Mouse (Mus musculus) erythroblast, embryonic 14.5 days (primary cell): Measurements from ENCODE around the gene Mrs2. TPM values are rescaled to one million over a fixed set of nuclear protein-coding genes. Genes with fewer than 3 reads are reported as not detected.

Source experiments
- H3K27me3 ChIP-seq: 2 replicates; pipeline ENCODE4 v1.6.1; 2012; ENCODE audit warnings: inconsistent platforms; ENCODE audit not compliant: control insufficient read depth
- H3K36me3 ChIP-seq: 2 replicates; pipeline ENCODE4 v1.6.1; 2012; ENCODE audit warnings: mild to moderate bottlenecking, inconsistent platforms; ENCODE audit not compliant: control insufficient read depth
- H3K4me1 ChIP-seq: 2 replicates; pipeline ENCODE4 v1.6.1; 2012; ENCODE audit warnings: inconsistent platforms; ENCODE audit not compliant: control insufficient read depth
- H3K4me3 ChIP-seq: replicated peaks from 2 replicates; pipeline ENCODE3; 2012; ENCODE audit warnings: moderate library complexity, mild to moderate bottlenecking, inconsistent platforms
- H3K9me3 ChIP-seq: 2 replicates; pipeline ENCODE4 v1.6.1; 2012; ENCODE audit warnings: low read length, inconsistent platforms, mixed read lengths; ENCODE audit not compliant: control insufficient read depth
- GATA1 ChIP-seq: IDR thresholded peaks from 2 replicates; pipeline ENCODE4 v1.6.1; 2012; ENCODE audit warnings: low read length, inconsistent platforms, mixed read lengths
- TAL1 ChIP-seq: IDR thresholded peaks from 3 replicates; pipeline ENCODE4 v1.6.1; 2012; ENCODE audit warnings: low read length, inconsistent platforms, mixed read lengths
- polyA plus RNA-seq: library from polyadenylated mRNA; stranded (reverse); fragments of >175 nt; gene quantifications from 2 replicates; pipeline ENCODE4 v1.2.3, GENCODE M21; 2012

Mrs2 gene
- polyA plus RNA-seq: 0.36 and 0.61 TPM in 2 replicates

DNA sequence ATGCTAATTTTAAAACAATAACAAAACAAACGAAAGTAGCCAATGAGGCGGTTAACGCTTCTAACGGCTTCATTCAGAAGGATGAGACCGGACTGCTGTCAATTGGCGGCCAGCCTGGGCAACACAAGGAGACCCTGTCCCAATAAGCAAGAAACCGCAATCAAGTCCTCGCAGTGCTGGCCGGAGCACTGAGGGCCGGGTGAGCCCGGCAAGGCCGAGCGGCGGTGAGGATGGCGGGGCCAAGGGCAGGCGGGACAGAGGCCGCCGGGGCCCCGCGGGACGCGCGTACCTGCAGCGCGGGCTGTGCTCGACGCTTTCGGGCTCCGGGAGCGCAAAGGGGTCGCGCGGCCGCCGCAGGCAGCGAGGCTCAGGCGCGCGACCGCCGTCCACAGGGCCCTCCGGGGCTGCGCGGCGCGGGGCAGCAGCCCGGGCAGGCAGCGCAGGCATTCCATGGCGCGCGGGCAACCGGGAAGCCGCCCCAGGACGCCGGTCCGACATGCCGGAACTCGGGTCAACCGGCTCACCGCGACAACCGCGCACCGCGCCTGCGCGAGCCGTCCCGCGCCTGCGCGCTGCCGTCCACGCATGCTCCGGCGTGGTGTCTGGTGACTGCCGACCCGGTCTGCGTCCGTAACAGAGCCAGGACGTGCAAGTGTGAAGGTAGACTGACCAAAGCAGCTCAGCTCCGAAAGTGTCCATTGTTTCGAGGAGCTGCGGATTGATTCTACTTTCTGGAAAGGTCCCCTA is at the start of gene Mrs2:
Gene Mrs2, minus strand, starts transcription at position 587 of the 747 bp plus-strand sequence.
- TF ChIP-seq TAL1 (no peak), GATA1 (no peak)
- Histone ChIP-seq H3K4me3 (peak within 1 kb of the TSS; percentile 83), H3K4me1 (peaks cover 31% of the 10 kb centered on the region), H3K9me3 (no peaks in the 10 kb centered on the region), H3K27me3 (no peaks in the 10 kb centered on the region), H3K36me3 (peaks cover 29% of the 10 kb centered on the region)

DNA sequence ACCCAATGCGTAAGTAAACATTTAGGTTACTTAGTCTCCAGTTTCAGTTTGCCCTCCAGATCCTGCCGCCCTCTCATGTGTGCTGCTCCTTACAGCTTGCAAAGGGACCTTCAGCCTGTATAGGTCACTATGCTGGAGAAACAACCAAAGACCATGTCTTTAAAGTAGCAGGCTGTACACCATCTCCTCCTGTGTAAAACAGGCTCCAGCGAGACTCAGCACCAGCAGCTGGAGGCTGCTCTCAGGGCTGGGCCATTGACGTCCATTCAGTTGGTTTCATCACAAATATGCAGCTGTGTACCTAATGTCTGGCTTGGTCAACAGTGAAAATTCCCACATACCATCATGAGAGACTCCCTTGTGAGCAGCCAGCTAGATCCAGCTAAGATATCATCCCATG is 49.6 kb upstream of the Mrs2 start:
- no peaks in the 10 kb centered on the region for H3K9me3 ChIP-seq
- no peaks in the 10 kb centered on the region for H3K36me3 ChIP-seq
- no peaks in the 10 kb centered on the region for H3K27me3 ChIP-seq
- TF ChIP-seq TAL1 (no peak), GATA1 (no peak)
- no peak overlapping the region for H3K4me3 ChIP-seq
- H3K4me1 ChIP-seq: no peaks in the 10 kb centered on the region

DNA sequence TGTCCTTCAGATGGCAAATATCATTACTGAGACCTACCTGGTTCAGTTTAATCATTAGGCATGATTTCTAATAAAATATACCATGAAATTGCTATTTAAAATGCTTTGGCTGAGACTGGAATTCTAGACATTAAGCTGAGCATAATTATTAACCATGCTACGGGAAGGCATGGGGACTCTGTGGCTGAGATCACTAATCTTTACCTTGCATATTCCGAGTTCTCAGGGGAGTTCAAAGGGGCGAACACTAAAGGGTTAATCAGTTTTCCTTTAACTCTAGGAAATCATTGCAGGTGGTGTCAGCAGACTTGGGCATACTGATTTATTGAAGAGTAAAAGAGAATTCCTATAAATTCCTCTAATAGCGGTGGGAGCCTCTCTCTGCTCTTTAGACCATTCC is 47.0 kb upstream of the Mrs2 start:
- Histone ChIP-seq H3K9me3 (no peaks in the 10 kb centered on the region), H3K4me3 (no peak overlapping the region), H3K36me3 (no peaks in the 10 kb centered on the region), H3K4me1 (no peaks in the 10 kb centered on the region), H3K27me3 (no peaks in the 10 kb centered on the region)
- TF ChIP-seq TAL1: no peak

DNA sequence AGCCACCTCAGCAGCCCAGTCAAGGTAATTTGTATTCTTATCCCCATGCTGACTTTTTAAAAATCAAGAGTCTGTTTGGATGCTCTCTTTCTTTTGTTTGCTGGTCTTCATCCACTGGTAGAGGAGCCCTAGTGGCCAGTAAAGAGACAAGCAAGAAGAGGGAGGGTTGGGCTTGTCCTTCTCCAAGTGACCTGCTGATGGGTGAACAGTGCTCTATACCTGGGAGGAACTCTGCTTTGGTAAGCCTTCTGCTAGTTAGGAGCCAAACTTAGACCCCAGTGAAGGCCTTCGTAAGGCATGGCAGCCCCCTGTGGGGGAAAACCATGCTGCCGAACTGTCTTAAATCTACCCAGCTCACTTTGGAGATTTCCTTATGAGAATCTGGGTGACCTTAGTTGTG is 46.5 kb upstream of the Mrs2 start:
- H3K4me3 ChIP-seq: no peak overlapping the region
- TF ChIP-seq GATA1 (no peak), TAL1 (no peak)
- H3K36me3 ChIP-seq: no peaks in the 10 kb centered on the region
- H3K9me3 ChIP-seq: no peaks in the 10 kb centered on the region
- no peaks in the 10 kb centered on the region for H3K4me1 ChIP-seq
- H3K27me3 ChIP-seq: no peaks in the 10 kb centered on the region

DNA sequence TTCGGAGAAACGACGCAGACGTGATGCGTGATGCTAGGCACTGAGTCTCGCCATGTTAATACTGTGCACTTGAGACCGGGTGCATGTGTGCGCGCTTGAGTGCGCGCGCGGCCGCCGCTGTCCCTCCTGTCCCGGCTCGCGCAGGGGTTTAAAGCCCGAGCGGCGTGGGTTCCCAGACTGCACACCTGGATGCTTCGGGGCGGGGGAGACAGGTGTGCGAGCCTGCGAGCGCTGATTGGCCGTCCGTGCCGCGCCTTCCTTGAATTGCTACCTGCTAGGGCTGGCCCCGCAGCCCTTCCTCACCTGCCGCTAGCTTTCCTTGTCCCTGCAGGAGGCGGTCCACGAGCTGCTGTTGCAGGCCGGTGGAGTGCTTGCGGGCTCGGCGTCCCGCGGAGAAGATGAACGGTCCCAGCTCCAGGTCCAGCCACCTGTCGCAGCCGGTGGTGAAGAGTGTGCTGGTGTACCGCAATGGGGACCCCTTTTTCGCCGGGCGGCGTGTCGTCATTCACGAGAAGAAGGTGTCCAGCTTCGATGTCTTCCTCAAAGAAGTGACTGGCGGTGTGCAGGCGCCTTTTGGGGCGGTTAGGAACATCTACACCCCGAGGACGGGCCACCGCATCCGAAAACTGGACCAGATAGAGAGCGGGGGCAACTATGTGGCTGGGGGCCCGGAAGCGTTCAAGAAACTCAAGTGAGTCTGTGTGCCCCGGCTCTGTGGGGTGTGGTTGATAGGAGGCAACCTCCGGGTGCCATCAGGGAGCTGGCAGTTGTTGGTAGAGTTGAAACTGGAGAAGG is 35.9 kb upstream of the Mrs2 start, which contains the start of gene Dcdc2a:
Gene Dcdc2a, plus strand, starts transcription at position 132 of the 795 bp plus-strand sequence.
- H3K4me3 ChIP-seq: peak within 1 kb of the TSS; percentile 14
- peaks cover 42% of the 10 kb centered on the region for H3K27me3 ChIP-seq
- TF ChIP-seq TAL1 (no peak), GATA1 (no peak)
- no peaks in the 10 kb centered on the region for H3K36me3 ChIP-seq
- no peaks in the 10 kb centered on the region for H3K4me1 ChIP-seq
- no peaks in the 10 kb centered on the region for H3K9me3 ChIP-seq

DNA sequence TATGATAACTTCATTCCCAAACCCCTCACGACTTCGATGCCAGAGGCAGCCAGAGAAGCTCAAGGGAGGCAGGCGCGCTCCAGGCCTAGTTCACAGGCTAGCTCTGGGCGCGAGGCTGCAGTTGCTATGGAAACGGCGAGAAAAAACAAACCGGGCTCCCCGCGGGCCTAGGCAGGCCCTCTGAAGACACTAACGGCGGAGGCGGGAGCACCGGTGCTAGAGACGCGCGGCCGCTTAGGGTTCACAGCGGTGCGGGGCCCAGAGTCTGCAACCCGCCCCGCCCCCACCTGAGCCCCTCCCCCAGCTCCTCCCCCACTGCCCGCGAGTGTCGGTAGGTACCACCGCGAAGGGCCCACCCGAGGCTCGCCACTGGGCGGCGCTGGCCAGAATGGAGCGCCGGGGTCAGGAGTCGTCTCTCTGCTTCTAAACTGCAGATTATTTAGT is 35.0 kb upstream of the Mrs2 start:
- H3K4me3 ChIP-seq: no peak overlapping the region
- H3K36me3 ChIP-seq: no peaks in the 10 kb centered on the region
- TF ChIP-seq GATA1: no peak
- TF ChIP-seq TAL1: no peak
- H3K27me3 ChIP-seq: peaks cover 42% of the 10 kb centered on the region
- H3K4me1 ChIP-seq: no peaks in the 10 kb centered on the region
- H3K9me3 ChIP-seq: peaks cover 3% of the 10 kb centered on the region

DNA sequence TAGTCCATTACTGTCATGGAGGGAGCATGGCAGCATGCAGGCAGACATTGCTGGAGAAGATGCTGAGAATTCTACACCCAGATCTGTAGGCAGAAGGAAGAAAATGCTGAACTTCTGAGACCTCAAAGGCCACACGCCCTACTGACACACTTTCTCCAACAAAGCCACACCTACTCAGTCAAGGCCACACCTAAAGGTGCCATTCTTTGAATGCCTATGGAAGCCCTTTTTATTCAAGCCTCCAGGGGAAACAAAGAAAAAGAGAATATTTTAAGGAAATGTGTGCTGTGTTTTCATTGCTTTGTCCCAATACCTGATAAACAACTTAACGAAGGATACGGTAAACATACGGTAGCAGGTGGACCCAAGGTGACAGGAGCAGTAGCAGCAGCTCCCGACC is 32.5 kb upstream of the Mrs2 start:
- H3K4me1 ChIP-seq: no peaks in the 10 kb centered on the region
- TF ChIP-seq GATA1: no peak
- TF ChIP-seq TAL1: no peak
- no peak overlapping the region for H3K4me3 ChIP-seq
- H3K27me3 ChIP-seq: peaks cover 42% of the 10 kb centered on the region
- H3K9me3 ChIP-seq: peaks cover 5% of the 10 kb centered on the region
- no peaks in the 10 kb centered on the region for H3K36me3 ChIP-seq

DNA sequence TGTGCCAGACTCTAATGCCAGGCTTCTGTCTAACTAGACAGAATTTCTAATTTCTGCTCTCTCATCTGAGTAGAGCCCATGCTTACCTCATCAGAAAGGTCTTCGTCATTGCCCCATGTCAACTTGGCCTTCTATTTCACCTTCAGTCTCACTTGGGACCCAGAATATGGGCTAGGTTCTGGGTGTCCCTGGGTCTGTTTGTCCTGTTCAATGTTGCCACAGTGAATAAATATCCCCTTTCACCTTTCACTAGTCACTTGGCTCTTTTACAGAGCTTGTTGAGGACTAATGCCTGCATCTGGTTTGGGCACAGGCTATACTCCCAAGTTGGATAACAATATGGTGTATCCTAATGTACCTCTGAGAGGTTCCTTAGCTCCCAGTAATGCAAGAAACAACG is 19.3 kb upstream of the Mrs2 start:
- H3K4me1 ChIP-seq: no peaks in the 10 kb centered on the region
- no peak overlapping the region for H3K4me3 ChIP-seq

DNA sequence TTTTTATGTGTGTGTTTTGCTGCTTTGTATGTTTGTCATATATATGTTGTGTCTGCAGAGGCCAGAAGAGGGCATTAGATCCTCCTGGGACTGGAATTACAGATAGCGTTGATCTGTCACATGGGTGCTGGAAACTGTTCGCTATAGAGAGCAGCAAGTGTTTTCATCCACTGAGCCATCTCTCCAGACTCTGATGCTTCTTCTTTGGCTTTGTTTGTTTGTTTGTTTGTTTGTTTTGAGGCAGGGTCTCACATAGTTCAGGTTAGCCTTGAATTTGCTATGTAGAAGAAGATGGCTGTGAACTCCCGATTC is 6.9 kb upstream of the Mrs2 start:
- Histone ChIP-seq H3K27me3 (no peaks in the 10 kb centered on the region), H3K36me3 (no peaks in the 10 kb centered on the region), H3K4me1 (no peaks in the 10 kb centered on the region; the same call in none of the 2 replicates), H3K9me3 (no peaks in the 10 kb centered on the region), H3K4me3 (no peak overlapping the region)
- TF ChIP-seq TAL1 (no peak), GATA1 (no peak)

More for the DNA sequence above, 19.3 kb upstream of the Mrs2 start:
- Histone ChIP-seq H3K27me3 (no peaks in the 10 kb centered on the region), H3K36me3 (no peaks in the 10 kb centered on the region), H3K9me3 (no peaks in the 10 kb centered on the region)
- TF ChIP-seq TAL1 (no peak), GATA1 (no peak)
